Mouse (Mus musculus): ENCODE measurements around the gene Tmem141.

Gene Tmem141

DNA sequence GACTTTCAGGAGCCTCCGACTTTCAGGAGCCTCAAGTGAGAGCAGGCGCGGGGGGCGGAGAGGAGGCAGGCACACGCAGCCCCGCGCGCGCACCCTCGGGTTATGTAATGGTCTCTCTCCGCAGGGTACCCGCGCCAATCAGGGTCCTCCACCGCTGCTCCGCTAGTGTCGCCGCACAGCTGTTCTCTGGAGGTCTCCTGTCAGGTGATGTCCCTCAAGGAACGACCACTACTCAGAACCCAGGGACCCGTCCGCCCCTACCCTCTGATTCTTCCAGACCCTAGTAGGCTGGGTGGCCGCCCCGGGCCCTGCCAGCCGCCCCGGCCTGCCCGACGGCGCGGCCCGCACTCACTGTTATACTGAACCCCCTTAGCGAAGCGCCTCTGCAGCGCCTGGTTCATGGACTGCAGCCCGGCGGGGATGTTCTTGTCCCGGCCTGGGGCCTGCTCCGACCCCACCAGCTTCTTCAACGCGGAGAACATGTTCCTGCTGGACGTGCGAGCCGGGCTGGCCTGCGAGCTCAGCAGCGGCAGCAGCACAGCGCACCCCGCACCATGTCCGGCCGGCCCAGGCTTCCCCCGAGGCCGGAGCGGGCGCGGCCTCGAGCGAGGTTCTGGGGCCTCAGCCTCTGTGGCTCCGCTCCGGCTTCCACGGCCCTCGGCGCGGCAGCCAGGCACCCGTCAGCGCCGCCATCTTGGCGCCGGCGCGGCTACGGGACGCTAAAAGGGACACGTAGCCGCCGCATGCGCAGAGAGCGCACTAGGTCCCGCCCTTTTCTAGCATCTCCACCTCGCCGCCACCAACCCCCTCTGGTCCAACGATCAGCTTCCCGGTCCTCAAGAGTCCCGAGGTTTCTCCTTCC lies 13.8 kb downstream of the Tmem141 start, which contains the start of gene Rabl6:
Gene Rabl6 (minus strand): TSS at position 761 of the 862 bp plus-strand sequence.
- DNase-seq = peak; percentile 93 to 95

DNA sequence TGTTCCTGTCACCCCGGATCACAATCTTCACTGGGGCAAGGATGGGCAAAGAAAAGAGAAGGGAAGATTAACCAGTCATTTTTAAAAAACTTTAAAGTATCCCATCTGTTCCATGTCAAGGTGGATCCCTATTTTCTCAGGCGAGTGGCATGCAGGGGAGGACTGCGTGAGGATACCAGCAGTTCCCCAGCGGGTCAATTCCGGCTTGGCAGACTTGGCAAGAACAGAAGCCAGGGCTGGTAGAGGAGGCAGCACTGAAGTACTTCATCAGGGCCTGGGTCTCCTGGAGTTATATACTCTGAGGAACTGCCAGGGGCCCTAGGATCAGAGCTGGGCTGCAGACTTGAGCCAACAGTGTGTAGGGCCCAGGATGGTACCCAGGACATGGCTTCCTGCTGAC lies 19.3 kb downstream of the Tmem141 start:
- DNase-seq = peak in 1 of 2 experiments; percentile 33

DNA sequence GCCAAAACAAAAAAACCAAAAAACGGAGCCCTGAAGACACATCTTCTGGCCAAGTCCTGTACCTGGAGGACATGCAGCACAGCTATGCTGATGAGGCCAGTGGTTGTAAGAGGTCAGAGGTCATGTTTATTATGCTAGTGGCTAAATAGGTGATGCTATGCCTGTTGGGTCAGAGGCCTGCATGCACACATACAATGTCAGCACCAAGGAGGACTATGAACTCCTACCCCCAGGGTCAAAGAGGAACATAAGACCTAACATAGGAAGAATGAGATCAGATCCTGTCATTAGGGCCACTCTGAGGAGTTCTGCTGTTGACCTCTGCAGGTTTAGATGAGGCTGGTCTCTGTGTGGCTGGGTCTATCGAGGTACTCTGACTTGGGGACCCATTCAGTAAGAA lies 21.8 kb downstream of the Tmem141 start:
- DNase-seq = no peak

DNA sequence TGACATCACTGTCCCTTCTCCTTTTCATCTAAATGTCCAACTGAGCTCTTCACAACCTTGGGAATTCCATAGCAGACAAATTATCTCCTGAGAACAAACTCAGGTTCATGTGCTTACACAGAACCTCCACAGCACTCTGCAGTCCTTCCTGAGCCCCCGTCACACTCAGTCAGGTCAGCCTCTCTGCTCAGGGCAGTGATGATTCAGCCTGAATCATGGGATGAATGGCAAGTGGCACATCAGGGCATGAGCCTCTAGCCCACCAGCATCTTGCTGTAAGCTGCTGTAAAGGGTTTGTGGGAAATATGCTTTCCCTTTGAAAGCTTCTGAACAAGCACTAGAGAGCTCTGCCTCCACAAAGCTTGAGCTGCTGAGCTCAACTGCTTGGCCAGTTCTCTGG lies 23.1 kb downstream of the Tmem141 start:
- no peak for DNase-seq

DNA sequence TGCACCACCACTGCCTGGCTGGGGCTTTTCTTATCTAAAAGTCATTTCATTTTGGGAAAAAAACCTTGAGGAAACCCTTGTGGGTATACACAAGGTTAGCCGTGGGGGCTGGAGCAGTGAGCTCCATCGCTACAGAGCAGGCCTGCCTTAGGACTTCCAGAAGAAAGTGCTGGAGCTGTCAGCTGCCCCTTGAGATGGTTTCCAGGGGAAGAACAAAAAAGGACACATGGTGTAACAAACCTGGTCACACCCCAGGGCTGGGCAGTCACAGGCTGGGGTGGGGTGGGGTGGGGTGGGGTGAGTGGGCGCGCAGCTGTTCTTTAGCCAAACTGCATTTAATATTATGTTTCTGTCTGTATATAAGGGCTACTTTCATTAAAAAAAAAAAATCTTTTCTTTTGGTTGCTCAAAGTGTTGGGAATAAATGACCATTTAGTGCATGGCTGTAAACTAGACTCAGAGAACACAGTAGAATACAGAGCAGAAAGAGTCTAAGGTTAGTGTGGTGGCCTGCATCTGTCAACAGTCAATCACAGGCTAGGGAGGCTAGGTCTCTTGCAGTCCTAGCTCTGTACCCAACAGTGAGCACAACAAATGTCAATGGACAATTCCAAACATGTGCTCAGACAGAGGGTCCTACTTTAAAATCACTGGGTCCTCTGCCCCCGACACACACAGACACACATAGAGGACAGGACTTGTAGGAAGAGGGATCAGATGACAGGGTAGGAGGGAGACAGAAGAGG lies 24.9 kb downstream of the Tmem141 start:
- DNase-seq = no peak

DNA sequence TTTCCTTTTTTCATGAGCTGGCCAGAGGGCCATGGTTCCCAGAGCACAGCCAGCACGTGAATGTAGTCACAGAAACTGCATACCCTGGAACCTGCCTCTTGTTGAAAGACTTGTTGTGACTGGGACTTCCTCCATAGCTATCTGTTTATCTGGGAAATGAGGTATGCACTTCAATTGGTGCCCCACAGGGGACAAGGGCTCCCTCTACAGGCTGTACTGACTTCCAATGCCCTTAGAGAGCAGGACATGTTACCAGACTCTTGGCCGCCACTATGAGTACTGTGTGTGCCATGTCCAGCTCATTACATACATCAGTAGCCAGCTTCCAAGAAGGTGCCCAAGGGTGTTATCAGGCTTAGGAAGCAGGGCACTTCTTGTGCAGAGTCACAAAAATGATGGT lies 29.9 kb downstream of the Tmem141 start:
- peak; percentile 64 to 73 for DNase-seq

DNA sequence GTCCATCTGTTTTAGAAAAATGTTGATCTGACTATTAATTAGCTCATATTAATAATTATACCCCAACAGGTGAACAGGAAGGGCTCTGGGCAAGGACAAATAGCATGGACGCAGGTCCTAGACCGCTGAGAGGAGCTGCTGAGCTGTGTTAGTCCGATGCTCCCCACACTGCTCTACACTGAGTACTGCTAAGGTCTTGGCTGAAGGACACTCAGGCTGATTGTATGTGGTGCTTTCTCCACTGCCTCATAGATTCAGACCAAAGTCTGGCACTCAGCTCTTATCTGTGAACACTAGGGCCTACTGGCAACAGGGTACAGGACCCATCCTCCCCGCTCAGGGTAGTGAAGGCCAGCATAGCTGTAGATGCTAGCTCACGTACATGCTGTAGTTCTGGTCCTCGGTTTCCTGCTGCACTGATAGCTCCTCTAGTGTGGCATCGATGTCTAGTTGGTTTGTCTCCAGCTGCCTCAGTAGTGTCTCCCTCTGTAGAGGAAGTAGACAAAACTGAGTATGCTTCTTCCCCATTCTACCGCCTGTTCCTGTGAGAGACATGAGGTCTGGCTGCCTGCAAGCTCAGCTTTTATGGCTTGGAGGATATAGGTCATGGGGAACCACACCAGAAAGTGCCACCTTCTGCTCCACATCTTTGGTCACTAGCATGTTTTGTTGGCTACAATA lies 33.4 kb downstream of the Tmem141 start:
- no peak for DNase-seq

DNA sequence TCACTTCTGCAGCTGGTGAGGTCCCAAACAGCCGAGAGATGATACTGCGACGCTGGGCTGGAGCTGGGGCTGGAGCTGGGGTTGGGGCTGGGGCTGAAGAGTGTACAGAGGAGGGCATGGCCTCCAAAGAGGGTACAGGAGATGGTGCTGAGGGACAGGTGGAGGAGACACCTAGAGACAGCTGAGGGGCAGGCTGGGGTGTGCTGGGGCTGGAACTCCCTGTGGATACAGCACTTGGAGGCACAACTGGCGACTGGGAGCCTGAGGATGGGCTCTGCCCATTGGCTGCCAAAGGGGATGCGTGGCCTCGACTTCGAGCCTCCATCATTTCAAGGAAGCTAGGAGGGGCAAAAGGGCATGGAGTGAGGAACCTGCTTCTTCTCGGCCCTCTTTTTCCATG lies 34.5 kb downstream of the Tmem141 start:
- DNase-seq = no peak

DNA sequence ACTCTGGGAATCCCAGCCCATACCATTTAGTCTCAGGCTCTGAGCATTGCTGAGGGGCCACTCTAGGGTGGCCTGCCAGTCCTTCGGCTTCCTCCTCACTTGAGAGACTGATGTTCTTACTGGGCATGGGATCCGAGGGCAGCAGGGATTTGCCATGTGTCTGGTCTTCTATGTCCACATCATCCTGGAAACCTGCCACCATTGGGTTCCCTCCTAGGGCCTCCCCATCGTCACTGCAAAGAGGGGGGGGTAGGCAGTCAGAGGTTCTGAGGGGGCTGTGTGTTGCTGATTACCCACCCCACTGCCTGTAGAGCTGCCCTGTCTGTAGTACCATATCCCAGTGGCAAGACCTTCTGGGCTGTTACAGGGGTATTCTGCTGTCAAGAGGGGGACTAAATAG lies 36.2 kb downstream of the Tmem141 start:
- DNase-seq = peak in 1 of 2 experiments; percentile 63

DNA sequence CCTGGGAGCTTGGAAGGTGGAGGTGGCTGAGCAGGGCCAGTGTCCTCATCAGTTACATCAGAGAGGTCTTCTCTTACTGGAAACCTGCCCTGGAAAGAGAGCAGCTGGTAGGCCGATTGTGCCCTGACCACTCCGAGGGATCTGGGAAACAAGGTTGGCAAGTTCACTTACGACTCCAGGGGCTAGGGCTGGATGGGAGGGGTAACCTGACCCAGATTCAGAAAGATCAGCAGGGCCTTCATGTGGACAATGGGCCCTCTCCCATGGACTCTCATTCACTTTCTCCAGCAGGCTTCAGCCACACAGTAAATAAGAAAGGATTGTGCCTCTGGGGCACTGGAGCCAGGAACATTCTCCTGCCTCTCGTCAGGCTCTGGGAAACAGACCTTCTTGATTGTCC lies 36.9 kb downstream of the Tmem141 start:
- DNase-seq = peak in 1 of 2 experiments; percentile 33

DNA sequence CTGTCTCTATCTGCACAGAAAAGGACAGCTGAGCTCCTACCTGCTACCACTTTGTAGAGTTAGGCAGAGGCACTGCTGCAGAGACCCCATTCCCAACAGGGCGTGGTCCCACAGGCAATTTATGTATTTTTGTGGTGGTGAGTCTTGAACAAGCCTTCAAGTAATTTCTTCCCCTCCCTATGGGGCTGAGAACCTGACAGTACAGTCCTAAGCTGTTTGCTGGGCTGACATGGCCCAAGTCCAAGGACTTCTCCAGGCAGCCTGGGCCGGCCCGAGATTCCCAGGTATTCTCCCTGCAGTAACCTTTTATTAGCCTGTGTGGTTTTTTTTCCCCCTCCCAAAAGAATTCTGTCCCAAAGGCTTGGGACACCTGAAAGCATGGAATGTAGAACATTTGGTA lies 37.7 kb downstream of the Tmem141 start:
- peak; percentile 63 to 67 for DNase-seq

DNA sequence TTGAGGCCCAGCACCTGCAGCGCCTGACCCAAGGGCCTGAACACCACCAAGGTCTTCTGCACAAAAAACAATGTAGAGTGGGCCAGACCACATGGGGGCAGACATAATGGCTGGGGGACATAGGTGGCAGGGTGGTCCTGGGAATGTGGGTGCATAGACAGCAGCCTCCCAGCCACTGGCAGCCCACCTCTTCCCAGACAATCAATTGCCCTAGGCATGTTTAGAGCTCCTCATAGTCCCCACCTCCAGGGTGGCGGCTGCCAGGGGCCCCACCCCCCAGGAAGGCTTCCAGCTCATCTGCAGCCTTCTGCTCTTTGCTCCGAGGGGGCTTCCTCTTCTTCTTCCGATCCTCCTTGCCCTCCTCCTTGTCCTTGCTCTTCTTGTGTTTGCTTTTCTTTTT lies 38.2 kb downstream of the Tmem141 start:
- DNase-seq = peak; percentile 45 to 55

DNA sequence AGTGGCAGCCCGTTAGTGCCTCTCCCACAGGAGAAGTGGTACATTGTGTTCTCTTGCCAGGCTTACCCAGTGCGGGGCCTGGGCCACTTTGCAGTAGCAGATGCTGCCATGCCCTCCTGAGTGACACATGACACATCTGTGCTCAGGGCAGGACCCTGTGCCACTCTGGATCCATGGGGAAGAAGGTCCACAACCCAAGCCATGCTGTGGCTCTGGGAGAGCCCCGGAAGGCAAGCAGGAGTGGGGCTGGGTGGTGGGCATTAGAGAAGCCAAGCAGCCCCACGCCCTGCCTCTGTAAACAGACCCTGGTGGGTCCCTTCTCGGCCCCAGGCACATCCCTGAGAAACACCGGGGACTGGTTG lies 38.7 kb downstream of the Tmem141 start:
- DNase-seq = peak; percentile 47 to 48

DNA sequence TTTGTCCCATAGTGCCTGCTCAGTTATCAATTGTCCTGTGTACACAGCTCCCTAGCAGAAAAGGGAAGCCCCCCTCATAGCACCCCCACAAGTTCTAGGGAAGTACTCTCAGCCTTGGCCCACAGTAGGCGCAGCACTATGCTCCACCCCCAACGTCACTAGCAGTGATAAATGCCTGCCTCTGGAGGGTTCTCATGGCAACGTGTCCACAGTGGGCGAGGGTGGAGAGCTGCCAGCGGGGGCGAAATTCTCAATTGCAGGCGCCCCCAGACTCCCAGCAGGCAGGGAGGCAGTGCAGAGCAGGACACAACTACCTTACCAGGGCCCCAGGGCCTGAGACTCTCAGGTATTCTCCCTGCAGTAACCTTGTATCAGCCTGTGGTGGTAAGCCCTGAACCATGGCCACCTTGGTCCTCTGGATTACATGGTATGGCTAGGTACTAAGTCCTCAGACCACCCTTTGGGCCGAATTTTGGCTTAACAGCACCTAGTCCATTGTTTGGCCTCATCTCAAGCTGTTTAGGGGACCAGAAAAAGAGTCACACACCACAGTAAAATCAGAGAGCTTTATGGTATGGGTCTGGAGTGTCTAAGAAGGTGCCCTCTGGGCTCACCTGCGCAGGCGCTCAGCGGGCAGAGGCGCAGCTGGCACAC lies 39.2 kb downstream of the Tmem141 start:
- DNase-seq = peak; percentile 73 to 80

DNA sequence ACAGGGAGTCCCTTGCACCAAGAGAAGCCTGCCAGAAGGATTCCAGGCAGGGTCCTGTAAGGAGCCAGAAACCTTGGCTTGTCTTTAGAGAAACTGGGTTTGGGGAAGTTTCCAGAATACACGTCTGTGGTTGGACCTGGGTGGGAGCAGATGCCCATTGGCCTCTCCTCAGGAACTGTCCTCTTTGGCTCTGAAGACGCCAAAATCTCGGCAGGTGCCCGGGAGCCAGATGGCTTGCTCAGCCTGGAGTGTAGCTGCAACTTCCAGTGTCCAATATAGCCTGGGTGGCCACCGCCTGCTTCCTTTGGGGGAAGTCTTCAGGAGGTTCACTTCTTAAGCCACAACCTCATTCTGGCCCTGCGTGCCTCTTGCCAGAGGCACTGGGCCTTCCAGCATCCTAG lies 39.9 kb downstream of the Tmem141 start:
- DNase-seq = peak; percentile 94 to 97

DNA sequence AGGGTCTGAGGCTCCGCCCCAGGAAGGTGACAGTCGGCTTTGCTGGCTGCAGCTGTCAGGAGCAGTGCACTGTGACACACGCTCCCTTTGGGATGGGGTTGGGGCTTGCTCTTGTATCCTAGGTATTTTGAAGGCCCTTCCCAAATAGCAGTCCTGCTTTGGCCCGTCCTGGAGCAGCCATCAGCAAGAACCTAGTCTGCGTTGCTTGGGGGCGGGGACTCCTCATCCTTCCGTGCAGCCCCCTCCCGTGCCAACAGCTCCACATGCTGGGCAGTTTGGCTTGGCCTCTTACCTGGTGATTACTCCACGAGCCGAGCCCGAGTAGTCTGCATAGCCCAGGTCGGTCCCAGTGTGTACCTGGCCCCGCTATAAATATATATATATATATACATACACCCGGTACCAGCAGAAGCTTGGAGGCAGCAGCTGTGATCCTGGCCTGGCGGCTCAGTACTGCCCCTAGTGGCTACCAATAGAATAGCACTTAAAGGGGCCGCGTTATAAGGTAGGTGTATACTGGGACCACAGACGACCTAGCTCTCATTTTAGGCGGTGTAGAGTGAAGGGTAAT lies 40.4 kb downstream of the Tmem141 start, which contains the start of gene Ajm1:
Gene Ajm1 (minus strand): TSS at position 464 of the 571 bp plus-strand sequence.
- peak; percentile 88 to 91 for DNase-seq

DNA sequence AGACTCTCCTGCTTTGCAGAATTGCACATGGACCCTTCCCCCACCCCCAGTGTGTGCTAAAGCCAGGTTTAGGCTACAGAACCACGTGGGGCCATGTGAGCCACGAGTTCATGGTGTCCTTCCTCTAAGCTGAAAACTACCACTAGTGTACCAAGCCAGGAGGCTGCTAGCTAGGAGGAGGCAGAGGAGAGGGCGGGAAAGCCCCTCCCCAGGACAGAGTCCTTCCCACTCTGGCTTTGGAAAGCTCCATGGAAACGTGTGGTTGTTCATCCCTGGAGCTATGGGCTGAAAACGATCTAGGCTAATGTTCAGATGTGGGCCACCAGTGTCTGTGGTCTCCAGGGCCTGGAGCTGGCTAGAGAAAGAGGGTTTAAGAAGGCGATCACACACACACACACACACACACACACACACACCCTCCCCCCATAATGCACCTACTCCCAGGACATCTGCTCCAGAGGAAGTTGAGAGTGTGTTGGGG lies 41.1 kb downstream of the Tmem141 start:
- DNase-seq = peak; percentile 63 to 70

DNA sequence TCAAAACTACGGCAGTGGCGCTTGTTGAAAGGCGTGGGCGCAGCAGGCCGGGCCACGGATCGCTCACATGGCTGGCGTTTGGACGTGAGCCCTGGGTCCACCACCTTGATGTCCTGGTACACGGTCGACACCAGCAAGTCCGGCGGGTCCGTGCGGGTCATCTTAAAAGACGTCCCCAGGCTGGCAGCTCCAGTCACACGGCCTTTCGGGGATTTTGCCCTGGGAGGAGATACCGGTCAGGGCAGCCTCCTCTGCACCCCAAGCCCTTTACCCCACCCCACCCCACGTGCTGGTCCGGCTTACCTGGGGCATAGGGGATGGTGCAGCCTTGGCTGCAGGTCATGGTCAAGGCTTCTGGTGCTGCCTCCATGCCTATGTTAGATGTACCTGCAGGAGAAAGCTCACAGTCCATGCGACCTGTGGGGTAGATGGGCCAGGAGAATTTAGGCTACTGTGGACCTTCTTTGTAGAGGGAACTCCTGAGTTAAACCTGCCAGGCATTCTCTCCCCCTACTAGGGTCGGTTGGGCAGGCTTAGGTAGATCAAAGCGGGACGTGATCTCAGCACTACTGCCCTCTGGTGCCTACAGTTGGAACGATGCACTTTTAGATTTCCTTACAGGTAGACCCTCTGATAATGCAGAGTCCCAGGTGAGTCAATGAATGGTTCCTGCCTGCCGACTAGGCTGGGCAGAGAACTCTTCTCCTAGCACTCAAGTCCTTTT lies 41.9 kb downstream of the Tmem141 start:
- DNase-seq = peak; percentile 90 to 91

DNA sequence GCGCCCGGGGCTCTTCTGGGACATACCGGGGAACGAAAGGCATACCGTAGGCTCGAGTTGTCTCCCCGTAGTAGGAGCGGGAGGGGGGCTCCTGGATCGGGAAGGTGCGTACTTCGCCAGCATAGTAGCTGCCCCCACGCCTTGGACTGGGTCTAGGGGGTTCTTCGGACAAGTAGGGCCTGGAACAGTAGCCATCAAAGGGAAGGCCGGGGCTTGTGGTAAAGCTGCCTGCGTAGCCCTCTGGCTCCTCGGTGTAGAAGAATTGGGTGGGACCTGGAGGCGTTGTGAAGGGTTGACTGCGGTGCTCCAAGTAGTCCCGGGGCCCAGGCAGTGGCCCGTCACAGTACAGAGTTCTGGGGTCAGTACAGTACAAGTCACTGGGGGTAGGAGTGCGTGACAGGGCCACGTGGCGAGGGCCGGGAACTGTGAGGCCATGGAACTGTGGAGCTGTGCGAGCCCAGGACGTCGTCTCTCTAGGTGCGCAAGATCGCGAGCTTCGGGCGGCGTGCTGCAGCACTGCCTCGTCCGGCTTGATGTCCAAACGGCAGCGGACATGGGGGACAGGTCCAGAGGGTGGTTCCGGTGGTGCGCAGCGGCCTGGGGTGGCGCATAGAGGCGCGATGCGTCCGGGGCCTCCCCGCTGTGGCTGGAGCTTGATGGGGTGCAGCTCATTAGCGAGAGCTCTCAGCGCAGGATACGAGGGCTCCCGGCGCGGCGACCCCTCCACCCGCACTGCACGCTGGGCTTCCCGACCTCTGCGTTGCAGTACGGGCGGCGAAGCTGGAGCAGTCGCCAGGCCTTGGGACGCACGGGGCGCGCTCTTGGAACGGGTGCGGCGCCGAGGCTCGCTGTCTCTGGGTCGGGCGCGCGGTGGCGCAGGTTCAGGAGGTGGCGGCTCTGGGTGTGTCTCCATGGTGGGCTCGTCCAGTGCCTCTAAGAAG lies 42.7 kb downstream of the Tmem141 start:
- peak; percentile 72 to 75 for DNase-seq

Measured in cerebellum, postnatal 14 days (tissue).